Mouse (Mus musculus): ENCODE measurements around the gene Zfp143.

Gene Zfp143

DNA sequence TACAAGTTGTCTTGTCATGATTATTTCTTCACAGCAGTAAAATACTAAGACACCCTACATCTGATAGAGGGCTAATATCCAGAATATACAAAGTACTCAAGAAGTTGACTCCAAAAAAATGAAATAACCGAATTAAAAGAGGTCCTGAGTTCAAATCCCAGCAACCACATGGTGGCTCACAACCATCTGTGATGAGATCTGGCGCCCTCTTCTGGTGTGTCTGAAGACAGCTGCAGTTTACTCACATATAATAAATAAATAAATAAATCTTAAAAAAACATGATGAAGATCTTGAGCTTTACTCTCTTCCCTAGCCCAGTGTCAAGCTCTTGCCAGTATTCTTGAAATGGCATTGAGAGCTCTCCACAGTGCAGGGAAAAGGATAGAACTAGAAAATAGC is 77.5 kb downstream of the Zfp143 start:
- DNase-seq (ENCODE audit: low spot score) = no peak

DNA sequence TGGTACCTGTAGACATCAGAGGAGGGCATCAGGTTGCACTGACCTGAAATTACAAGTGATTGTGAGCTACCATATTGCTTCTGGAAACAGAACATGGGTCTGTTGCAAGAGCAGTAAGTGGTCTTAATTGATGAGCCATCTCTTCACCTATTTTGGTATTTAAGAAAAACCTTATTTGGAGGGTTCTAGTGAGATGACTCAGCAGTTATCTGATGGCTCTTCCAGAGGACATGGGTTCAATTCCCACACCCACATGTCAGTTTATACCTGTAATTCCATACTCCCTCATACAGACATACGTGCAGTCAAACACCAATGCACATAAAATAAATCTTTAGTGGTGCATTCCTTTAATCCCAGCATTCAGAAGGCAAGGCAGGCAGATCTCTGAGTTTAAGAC is 82.8 kb downstream of the Zfp143 start:
- no peak for DNase-seq (ENCODE audit: low spot score)

All from lung, postnatal 25 days (tissue).